Mouse (Mus musculus): ENCODE data around the gene Rsph10b. TPM values are rescaled to one million over a fixed set of nuclear protein-coding genes. Genes with fewer than 3 reads are reported as not detected.

Gene Rsph10b
- polyA plus RNA-seq (2015; fragmentation: Nextera tagmentation; extraction: Ambion mirVana), result 5.4 and 6.2 TPM in 2 replicates

DNA sequence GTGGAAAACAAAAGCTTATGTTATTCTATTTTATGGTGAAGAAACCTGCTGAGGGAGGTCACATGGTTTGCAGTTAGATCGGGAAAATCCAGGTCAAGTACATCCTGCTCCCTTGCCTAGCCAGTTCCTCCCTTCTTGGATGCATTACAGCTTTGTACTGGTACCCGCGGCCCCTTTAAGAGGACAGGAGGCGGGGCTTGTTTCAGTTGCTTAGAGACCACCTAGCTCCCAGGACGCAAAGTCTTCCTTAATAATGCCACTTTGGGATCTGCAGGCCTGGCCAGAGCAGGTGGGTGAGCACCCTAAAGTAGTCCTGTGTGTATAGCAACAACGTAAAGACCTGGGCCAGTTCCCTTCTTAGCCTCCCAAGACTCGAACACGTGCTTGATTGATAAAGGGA, at the start of gene Rsph10b:
TSS of gene Rsph10b (plus strand) at position 205 of the 400 bp plus-strand sequence.
- H3K4me2 ChIP-seq (ENCODE audit: low read length), result no peak within 1 kb of the TSS
- H3K4me3 ChIP-seq (ENCODE audit: low read length), result peak within 1 kb of the TSS; percentile 5
- no peak for ATAC-seq

DNA sequence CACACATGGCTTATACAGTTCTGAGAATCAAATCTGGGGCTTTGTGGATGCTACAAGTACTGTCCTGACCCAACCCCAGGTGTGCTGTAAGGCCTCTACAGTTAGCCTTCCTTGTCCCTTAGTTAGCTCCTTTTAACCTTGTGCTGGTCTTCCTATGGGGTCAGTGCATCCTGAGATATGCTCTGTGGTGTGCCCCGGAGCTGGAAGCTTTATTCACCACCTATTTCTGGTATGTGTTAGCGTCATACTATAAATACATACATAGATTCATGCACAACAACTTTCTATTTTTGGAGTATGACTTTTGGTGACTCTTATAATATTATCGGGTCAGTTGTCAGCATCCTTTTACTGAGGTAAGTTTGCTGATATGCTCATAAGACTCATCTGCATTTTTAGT, 47.6 kb upstream of the Rsph10b start:
- no peak for ATAC-seq
- Histone ChIP-seq H3K27ac (ENCODE audit: low read depth, low read length) (no peak overlapping the region), H3K9me3 (ENCODE audit: control insufficient read depth, low read length) (peaks cover 2% of the 10 kb centered on the region; the same call in 1 of the 2 replicates), H3K4me2 (ENCODE audit: low read length) (no peak overlapping the region), H3K36me3 (ENCODE audit: control insufficient read depth, insufficient read depth, low read length) (peaks cover 60% of the 10 kb centered on the region), H3K4me3 (ENCODE audit: low read length) (no peak overlapping the region), H3K9ac (ENCODE audit: low read depth, low read length) (no peak overlapping the region), H3K27me3 (replicated peaks; ENCODE audit: control insufficient read depth, insufficient read depth, low read length) (no peaks in the 10 kb centered on the region), H3K4me1 (ENCODE audit: control insufficient read depth, insufficient read depth, low read depth, low read length) (no peaks in the 10 kb centered on the region)
- WGBS, result 97% methylated on average over 3 of the region's 3 CpGs

More for the DNA sequence above, at the start of gene Rsph10b:
- Histone ChIP-seq H3K9me3 (ENCODE audit: control insufficient read depth, low read length) (no peaks in the 10 kb centered on the region), H3K9ac (ENCODE audit: low read depth, low read length) (no peak within 1 kb of the TSS), H3K27me3 (replicated peaks; ENCODE audit: control insufficient read depth, insufficient read depth, low read length) (no peaks in the 10 kb centered on the region), H3K27ac (ENCODE audit: low read depth, low read length) (no peak within 1 kb of the TSS), H3K4me1 (ENCODE audit: control insufficient read depth, insufficient read depth, low read depth, low read length) (no peaks in the 10 kb centered on the region), H3K36me3 (ENCODE audit: control insufficient read depth, insufficient read depth, low read length) (peaks cover 21% of the 10 kb centered on the region)
- WGBS, result 15% methylated on average over 8 of the region's 8 CpGs

DNA sequence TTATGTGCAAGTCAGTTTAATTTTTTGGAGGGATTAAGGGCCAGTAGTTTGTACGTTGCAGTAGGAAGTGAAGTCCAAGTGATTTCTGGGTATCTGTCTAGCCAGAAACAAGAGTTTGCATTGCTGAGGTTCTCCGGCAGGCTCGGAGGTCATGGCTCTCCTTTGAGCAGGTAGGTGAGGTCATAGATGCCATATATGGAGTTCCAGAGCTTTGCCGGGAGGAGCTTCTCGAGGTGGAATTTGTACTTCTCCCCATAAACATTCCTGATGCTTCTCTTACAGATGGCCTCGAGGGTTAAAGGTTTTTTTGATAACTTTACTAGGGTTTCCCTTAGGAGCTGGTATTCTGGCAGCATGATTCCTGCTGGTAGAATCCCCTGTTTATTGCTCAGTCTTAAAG, 42.1 kb upstream of the Rsph10b start:
- Histone ChIP-seq H3K36me3 (ENCODE audit: control insufficient read depth, insufficient read depth, low read length) (peaks cover 24% of the 10 kb centered on the region), H3K9ac (ENCODE audit: low read depth, low read length) (no peak overlapping the region), H3K9me3 (ENCODE audit: control insufficient read depth, low read length) (peaks cover 2% of the 10 kb centered on the region; the same call in 1 of the 2 replicates), H3K27ac (ENCODE audit: low read depth, low read length) (no peak overlapping the region), H3K27me3 (replicated peaks; ENCODE audit: control insufficient read depth, insufficient read depth, low read length) (no peaks in the 10 kb centered on the region), H3K4me2 (ENCODE audit: low read length) (no peak overlapping the region), H3K4me1 (ENCODE audit: control insufficient read depth, insufficient read depth, low read depth, low read length) (no peaks in the 10 kb centered on the region), H3K4me3 (ENCODE audit: low read length) (no peak overlapping the region)
- ATAC-seq, result no peak
- WGBS, result 90% methylated on average over 6 of the region's 6 CpGs

DNA sequence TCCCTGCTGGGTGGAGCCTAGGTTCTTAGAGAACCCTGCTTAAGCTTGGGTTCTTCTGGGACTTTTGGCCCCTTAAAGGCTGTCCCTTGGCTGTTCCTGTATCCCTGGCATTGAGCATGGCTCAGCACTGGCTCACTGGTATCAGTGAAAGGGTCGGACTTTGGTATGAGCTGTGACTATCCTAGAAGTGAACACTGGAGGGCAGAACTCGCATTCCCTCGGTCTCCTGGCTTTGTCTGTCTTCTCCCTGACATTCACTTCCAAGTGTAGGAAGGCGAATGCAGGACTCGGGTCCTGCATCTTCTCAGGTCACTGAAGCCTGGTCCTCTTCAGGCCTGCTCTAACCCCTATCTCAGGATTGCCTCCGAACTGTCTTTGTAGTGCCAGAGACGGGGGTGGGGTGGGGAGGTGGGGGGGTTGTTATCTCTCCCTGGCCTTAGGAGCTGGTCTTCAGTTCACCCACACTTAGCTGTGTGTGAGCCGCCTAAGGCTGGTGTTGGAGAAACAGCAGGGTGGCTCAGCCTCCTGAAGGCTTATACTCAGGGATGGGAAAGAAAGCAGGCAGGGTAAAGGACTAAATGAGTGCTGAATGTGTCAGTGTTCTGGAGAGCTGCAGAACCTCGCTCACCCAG, 40.5 kb upstream of the Rsph10b start:
- Histone ChIP-seq H3K9me3 (ENCODE audit: control insufficient read depth, low read length) (no peaks in the 10 kb centered on the region), H3K27ac (ENCODE audit: low read depth, low read length) (no peak overlapping the region), H3K36me3 (ENCODE audit: control insufficient read depth, insufficient read depth, low read length) (peaks cover 15% of the 10 kb centered on the region), H3K4me2 (ENCODE audit: low read length) (no peak overlapping the region), H3K9ac (ENCODE audit: low read depth, low read length) (no peak overlapping the region), H3K4me1 (ENCODE audit: control insufficient read depth, insufficient read depth, low read depth, low read length) (no peaks in the 10 kb centered on the region), H3K4me3 (ENCODE audit: low read length) (no peak overlapping the region), H3K27me3 (replicated peaks; ENCODE audit: control insufficient read depth, insufficient read depth, low read length) (no peaks in the 10 kb centered on the region)
- 77% methylated on average over 9 of the region's 9 CpGs for WGBS
- ATAC-seq, result no peak

DNA sequence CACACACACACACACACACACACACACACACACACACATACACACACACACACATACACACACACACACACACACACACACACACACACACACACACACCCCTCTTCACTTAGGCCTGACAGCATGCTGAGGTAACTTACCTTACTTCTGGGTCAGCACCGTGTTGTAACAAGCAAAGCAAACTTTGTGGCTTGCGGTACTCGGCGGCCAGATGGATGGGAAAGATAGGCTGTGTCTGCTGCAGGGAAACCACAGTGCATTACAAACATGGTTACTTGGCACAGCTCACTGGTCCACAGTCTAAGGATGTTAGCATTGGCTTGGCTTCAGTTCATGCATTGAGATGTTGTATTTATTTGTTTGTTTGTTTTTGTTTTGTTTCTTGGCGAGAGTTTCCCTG, 39.4 kb upstream of the Rsph10b start:
- no peaks in the 10 kb centered on the region for H3K9me3 ChIP-seq (ENCODE audit: control insufficient read depth, low read length)
- WGBS, result 79% methylated on average over 5 of the region's 5 CpGs
- H3K4me1 ChIP-seq (ENCODE audit: control insufficient read depth, insufficient read depth, low read depth, low read length), result no peaks in the 10 kb centered on the region
- H3K9ac ChIP-seq (ENCODE audit: low read depth, low read length), result no peak overlapping the region
- ATAC-seq, result no peak
- H3K27me3 ChIP-seq (replicated peaks; ENCODE audit: control insufficient read depth, insufficient read depth, low read length), result no peaks in the 10 kb centered on the region
- H3K27ac ChIP-seq (ENCODE audit: low read depth, low read length), result no peak overlapping the region
- H3K4me2 ChIP-seq (ENCODE audit: low read length), result no peak overlapping the region
- H3K36me3 ChIP-seq (ENCODE audit: control insufficient read depth, insufficient read depth, low read length), result peaks cover 16% of the 10 kb centered on the region
- H3K4me3 ChIP-seq (ENCODE audit: low read length), result no peak overlapping the region

DNA sequence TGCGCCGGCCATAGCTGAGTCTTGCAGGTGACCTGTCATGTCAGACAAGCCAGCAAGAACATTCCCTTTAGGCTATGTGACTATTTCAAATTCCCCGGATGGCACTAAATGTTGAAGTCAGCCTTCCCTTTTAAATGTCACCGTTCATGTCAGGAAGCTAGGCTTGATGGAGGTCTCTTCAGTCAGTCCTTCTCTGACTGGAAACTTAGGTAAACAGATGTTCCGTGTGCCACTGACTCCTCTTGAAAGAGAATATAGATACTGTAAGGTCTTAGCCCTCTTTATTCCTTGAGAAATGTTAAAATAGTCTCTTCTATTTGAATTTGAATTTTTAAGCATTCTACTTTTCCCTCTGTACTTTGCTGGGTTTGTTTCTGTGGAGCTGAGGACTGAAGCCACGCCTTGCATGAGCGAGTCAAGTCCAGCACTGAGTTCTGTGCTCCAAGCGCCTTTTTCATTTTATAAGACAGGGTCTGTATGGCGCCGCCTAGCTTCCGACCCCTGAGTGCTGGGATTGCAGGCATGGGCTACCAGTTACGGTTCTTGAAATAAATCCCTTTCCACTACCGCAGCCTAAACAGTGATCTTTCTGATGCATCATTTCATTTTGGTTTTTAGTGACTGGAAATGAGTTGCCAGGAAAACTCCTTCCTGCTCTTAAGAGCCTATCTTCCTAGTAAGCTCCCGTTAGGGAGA, 35.1 kb upstream of the Rsph10b start, which contains the start of gene Ankrd61:
TSS of gene Ankrd61 (minus strand) at position 51 of the 696 bp plus-strand sequence.
- Histone ChIP-seq H3K4me1 (ENCODE audit: control insufficient read depth, insufficient read depth, low read depth, low read length) (no peaks in the 10 kb centered on the region), H3K36me3 (ENCODE audit: control insufficient read depth, insufficient read depth, low read length) (peaks cover 18% of the 10 kb centered on the region), H3K4me3 (ENCODE audit: low read length) (no peak within 1 kb of the TSS), H3K27me3 (replicated peaks; ENCODE audit: control insufficient read depth, insufficient read depth, low read length) (no peaks in the 10 kb centered on the region), H3K9ac (ENCODE audit: low read depth, low read length) (no peak within 1 kb of the TSS), H3K4me2 (ENCODE audit: low read length) (no peak within 1 kb of the TSS), H3K27ac (ENCODE audit: low read depth, low read length) (no peak within 1 kb of the TSS), H3K9me3 (ENCODE audit: control insufficient read depth, low read length) (no peaks in the 10 kb centered on the region)
- WGBS, result 87% methylated on average over 14 of the region's 14 CpGs
- ATAC-seq, result no peak

DNA sequence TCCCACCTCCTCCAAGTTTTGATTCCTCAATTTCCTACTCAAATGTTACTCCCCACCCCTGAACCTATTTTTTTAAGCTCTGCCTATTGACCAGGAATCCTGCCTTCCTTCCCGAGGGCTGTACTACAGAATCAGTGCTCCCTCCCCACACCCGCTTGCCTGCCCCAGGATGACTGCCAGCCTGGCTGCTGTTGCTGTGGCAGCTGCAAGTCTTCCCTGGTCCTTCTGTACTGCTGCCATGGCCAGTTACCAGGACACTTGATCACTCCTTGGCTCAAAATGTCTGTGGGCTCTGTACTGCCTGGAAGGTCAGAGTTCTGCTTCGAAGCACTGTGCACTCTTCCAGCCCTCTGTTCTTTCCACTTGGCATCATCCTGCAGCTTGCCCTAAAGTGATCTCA, 30.7 kb upstream of the Rsph10b start:
- H3K4me1 ChIP-seq (ENCODE audit: control insufficient read depth, insufficient read depth, low read depth, low read length), result no peaks in the 10 kb centered on the region
- H3K9ac ChIP-seq (ENCODE audit: low read depth, low read length), result no peak overlapping the region
- WGBS, result 66% methylated on average over 3 of the region's 3 CpGs
- H3K27ac ChIP-seq (ENCODE audit: low read depth, low read length), result no peak overlapping the region
- H3K36me3 ChIP-seq (ENCODE audit: control insufficient read depth, insufficient read depth, low read length), result peaks cover 31% of the 10 kb centered on the region
- no peak overlapping the region for H3K4me2 ChIP-seq (ENCODE audit: low read length)
- H3K4me3 ChIP-seq (ENCODE audit: low read length), result no peak overlapping the region
- no peaks in the 10 kb centered on the region for H3K9me3 ChIP-seq (ENCODE audit: control insufficient read depth, low read length)
- peak; percentile 58 for ATAC-seq
- H3K27me3 ChIP-seq (replicated peaks; ENCODE audit: control insufficient read depth, insufficient read depth, low read length), result no peaks in the 10 kb centered on the region

DNA sequence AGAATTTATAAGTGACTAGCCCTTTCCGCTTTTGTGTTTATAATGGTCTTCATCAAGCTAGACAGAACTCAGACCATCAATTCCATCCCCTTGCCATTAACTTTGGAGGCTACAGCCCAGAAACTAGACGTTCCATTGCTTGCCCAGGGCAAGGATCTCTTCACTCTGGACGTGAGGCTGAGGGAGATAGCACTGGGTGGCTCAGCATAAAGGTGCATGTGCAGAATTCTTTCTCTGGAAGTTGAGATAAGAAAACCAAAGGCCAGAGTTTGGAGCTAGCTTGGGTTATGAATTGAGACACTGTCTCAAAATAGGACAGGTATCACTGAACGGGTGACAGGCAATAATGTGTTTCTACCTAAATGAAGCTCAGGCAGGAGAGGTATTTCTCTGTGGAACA, 29.0 kb upstream of the Rsph10b start:
- Histone ChIP-seq H3K4me3 (ENCODE audit: low read length) (no peak overlapping the region), H3K9ac (ENCODE audit: low read depth, low read length) (no peak overlapping the region), H3K27me3 (replicated peaks; ENCODE audit: control insufficient read depth, insufficient read depth, low read length) (no peaks in the 10 kb centered on the region), H3K4me1 (ENCODE audit: control insufficient read depth, insufficient read depth, low read depth, low read length) (peaks cover 13% of the 10 kb centered on the region), H3K27ac (ENCODE audit: low read depth, low read length) (no peak overlapping the region), H3K36me3 (ENCODE audit: control insufficient read depth, insufficient read depth, low read length) (peaks cover 26% of the 10 kb centered on the region), H3K9me3 (ENCODE audit: control insufficient read depth, low read length) (no peaks in the 10 kb centered on the region), H3K4me2 (ENCODE audit: low read length) (no peak overlapping the region)
- WGBS, result 94% methylated on average over 4 of the region's 4 CpGs
- no peak for ATAC-seq

DNA sequence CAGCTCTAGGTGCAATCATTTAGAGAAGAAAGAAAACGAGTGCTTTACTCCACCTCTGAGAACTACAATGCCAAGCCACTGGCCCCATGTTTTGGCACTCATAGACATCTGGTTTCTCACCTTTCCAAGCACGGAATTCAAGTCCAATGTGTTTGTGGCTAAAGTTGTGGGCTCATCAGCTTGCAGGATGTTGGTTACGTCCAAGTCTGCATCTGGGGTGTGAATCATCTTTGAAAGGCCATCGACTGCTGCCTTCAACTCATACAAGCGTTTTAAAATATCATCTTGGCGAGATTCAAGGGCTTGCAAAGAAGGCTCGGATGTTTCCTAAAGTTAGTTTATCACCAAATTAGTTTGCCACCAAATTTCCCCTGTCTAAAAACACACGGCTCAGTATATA, 26.4 kb upstream of the Rsph10b start:
- 91% methylated on average over 8 of the region's 8 CpGs for WGBS
- Histone ChIP-seq H3K36me3 (ENCODE audit: control insufficient read depth, insufficient read depth, low read length) (peaks cover 20% of the 10 kb centered on the region), H3K27me3 (replicated peaks; ENCODE audit: control insufficient read depth, insufficient read depth, low read length) (no peaks in the 10 kb centered on the region), H3K9me3 (ENCODE audit: control insufficient read depth, low read length) (no peaks in the 10 kb centered on the region), H3K4me2 (ENCODE audit: low read length) (no peak overlapping the region), H3K4me3 (ENCODE audit: low read length) (no peak overlapping the region), H3K4me1 (ENCODE audit: control insufficient read depth, insufficient read depth, low read depth, low read length) (peaks cover 24% of the 10 kb centered on the region), H3K9ac (ENCODE audit: low read depth, low read length) (no peak overlapping the region), H3K27ac (ENCODE audit: low read depth, low read length) (no peak overlapping the region)
- ATAC-seq, result no peak

Measured in hindbrain, embryonic 16.5 days (tissue).